ENCODE assay signal across 7 mouse cellular contexts in the genomic region with DNA sequence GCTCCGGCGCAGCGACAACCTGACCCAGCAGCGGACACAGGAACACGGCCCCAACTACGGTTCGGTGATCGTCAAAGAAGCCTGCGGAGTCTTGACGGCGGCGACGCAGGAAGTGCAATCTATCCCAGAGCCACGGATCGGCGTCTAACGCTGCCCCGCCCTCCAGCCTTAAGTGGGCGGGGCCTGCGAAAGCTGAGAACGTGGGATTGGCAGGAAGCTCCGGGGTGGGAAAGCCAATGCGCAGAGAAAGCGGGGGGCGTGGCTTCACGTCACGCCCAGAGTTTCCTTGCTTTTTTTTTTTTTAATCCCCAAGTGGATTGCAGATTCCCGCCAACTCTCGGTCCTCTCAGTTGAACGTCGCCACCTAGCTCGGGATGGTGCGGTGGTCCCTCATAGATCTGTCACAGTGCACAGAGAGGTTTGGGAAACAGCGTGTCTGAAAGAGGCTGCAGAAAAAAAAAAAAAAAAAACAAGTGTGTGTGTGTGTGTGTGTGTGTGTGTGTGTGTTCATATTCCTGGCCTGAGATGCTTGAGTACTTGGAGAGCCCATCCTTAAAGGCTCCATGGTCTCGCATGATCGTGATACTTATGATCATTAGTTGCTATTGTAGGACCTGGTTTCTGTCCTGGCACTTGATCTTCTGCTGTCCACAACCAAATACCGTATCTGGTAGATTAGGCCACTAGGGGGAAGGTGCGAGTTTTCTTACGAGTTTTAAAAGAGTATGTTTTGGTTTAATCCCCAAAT. TPM values are rescaled to one million over a fixed set of nuclear protein-coding genes. Genes with fewer than 3 reads are reported as not detected.
A peak's percentile ranks its signal among the peaks of the same experiment; 100 is the strongest.
DNase-seq lines count a peak whose midpoint lies in the region; ATAC-seq lines count a peak whose summit lies in the region.

A gene (minus strand): TSS at position 114 of the 748 bp plus-strand sequence.

- peak within 1 kb of the TSS; percentile 65 for H3K4me2 ChIP-seq in intestine, embryonic 15.5 days (replicated peaks)

- H3K27me3 ChIP-seq in intestine, embryonic 15.5 days (replicated peaks) = no peaks in the 10 kb centered on the region
- no peaks in the 10 kb centered on the region for H3K27me3 ChIP-seq in midbrain, embryonic 10.5 days (ENCODE audit: low read depth, poor library complexity, severe bottlenecking)

- peak; percentile 95 for ATAC-seq in intestine, embryonic 15.5 days

- H3K9ac ChIP-seq in intestine, embryonic 15.5 days = peak within 1 kb of the TSS; percentile 71

- intact Hi-C loops in gastrocnemius, postnatal 36 days (cut with DNase I) = no loop called here
- intact Hi-C loops in left cerebral cortex, postnatal 25 days (cut with DNase I) = loop anchor here (5.0 kb wide), 2 partner anchors 141 to 216 kb away; a partner anchor contains a TSS

- H3K27ac ChIP-seq in intestine, embryonic 15.5 days = peak within 1 kb of the TSS; percentile 42; the same call in 1 of the 2 replicates
- peak within 1 kb of the TSS; percentile 91 for H3K27ac ChIP-seq in midbrain, embryonic 10.5 days (replicated peaks)

- no peaks in the 10 kb centered on the region for H3K9me3 ChIP-seq in intestine, embryonic 15.5 days
- no peaks in the 10 kb centered on the region for H3K9me3 ChIP-seq in midbrain, embryonic 10.5 days (replicated peaks)

- WGBS in intestine, embryonic 15.5 days = under 1% methylated on average over 39 of the region's 39 CpGs
- under 1% methylated on average over 39 of the region's 39 CpGs for WGBS in midbrain, embryonic 10.5 days

- peak within 1 kb of the TSS; percentile 64 for H3K4me3 ChIP-seq in intestine, embryonic 15.5 days (replicated peaks)
- H3K4me3 ChIP-seq in midbrain, embryonic 10.5 days = peak within 1 kb of the TSS; percentile 91

- H3K4me1 ChIP-seq in intestine, embryonic 15.5 days (replicated peaks) = peaks cover 5% of the 10 kb centered on the region; the same call in 1 of the 2 replicates
- peaks cover 17% of the 10 kb centered on the region for H3K4me1 ChIP-seq in midbrain, embryonic 10.5 days

- DNase-seq in adrenal gland, adult 2 months = peak; percentile 97
- DNase-seq in embryo, embryonic 11.5 days (ENCODE audit: low read depth, low spot score) = peak; percentile 100
- DNase-seq in gastrocnemius, postnatal 36 days = peak; percentile 94 to 95
- DNase-seq in left cerebral cortex, postnatal 25 days (ENCODE audit: low spot score in 2 of 2) = peak; percentile 95 to 98
- DNase-seq in midbrain, embryonic 10.5 days (ENCODE audit: low spot score) = peak; percentile 97
- DNase-seq in right cerebral cortex, postnatal 4 days = peak; percentile 94

- peaks cover 4% of the 10 kb centered on the region; the same call in 1 of the 2 replicates for H3K36me3 ChIP-seq in intestine, embryonic 15.5 days
- peaks cover 29% of the 10 kb centered on the region for H3K36me3 ChIP-seq in midbrain, embryonic 10.5 days

RNA-seq across cellular contexts. Expression of the gene that starts here (rescaled TPM):
- 100 to 1,000 TPM; 159 to 179 TPM for total RNA-seq in adrenal gland, adult 2 months (2021)
- 26.2 and 30.9 TPM in 2 replicates for polyA plus RNA-seq in adrenal gland, adult 2 months (2012; rRNA removed)
- total RNA-seq in gastrocnemius, postnatal 36 days (2021) = 10 to 100 TPM; 83.4 to 89.1 TPM
- polyA plus RNA-seq in intestine, embryonic 15.5 days (2015; fragmentation: Nextera tagmentation; extraction: Ambion mirVana) = 369 and 381 TPM in 2 replicates
- 100 to 1,000 TPM; 108 TPM for total RNA-seq in left cerebral cortex, postnatal 25 days (2021)
- 507 and 521 TPM in 2 replicates for polyA plus RNA-seq in midbrain, embryonic 10.5 days (2016; fragmentation: Nextera tagmentation; extraction: Ambion mirVana)

Comparison
In these comparisons a context has a peak if more than half of its experiments do, and no peak if none do; other contexts are left out.
1. Peak in every context shown above with its lines: DNase-seq, ATAC-seq, H3K4me3 ChIP-seq and H3K27ac ChIP-seq.
2. RNA of the gene that starts here (polyA plus RNA-seq): 507 to 521 TPM in midbrain, embryonic 10.5 days and 369 to 381 TPM in intestine, embryonic 15.5 days; 26.2 to 30.9 TPM in adrenal gland, adult 2 months; every median in the first group is over 10 times any median in the second.